Mouse (Mus musculus): ENCODE results near the gene Stox1.

- TF ChIP-seq CTCF (IDR thresholded peaks at IDR 0.05; ENCODE audit: control insufficient read depth, insufficient read depth, insufficient read length) (no peak), MAX (IDR thresholded peaks at IDR 0.05) (no peak)
Observed at GRCm38 (mm10) chr10:62669245-62669644, 56.7 kb downstream of the Stox1 start.
